Mouse (Mus musculus) bone marrow macrophage, adult 2 months (primary cell): ENCODE data around the gene Hnrnpf.

Experiments used
- CTCF ChIP-seq: IDR thresholded peaks from 2 replicates; pipeline ENCODE4 v1.5.1; 2012; ENCODE audit warnings: low read depth, mild to moderate bottlenecking, low read length, moderate library complexity
- POLR2A ChIP-seq: IDR thresholded peaks from 2 replicates; pipeline ENCODE4 v1.6.1; 2012; ENCODE audit warnings: mild to moderate bottlenecking, low read depth, low read length, borderline replicate concordance

DNA sequence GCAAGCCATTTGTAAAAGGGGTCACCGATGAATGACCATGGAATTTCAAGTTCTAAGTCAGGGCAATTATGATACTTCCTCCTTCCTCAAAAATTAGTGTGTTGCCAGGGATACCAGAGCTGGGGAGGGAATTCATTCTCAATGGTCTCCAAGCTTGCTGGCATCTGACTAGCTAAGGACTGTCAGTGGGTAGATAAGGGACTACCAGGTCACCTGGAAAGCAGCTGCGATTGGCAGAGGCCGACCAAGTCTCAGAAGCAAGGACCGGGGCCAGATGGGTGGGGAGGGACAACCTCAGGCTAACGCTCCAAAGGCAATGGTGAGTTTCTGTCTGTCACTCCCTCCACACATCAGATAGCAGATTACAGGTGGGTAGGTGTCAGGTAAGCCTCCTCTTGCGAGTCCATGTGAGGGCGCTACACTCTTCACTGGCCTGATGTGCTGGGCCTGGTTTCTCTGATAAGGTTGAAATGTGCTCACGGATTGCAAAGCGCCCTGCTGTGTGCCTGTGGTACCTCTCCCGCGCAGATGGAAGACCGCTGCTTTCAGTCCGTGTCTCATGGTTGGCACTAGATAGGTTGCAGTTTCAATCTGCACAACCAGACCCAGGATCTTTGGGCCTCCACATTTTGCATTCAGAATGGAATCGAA, 56.9 kb downstream of the Hnrnpf start:
- TF ChIP-seq POLR2A (no peak), CTCF (no peak)
